Mouse (Mus musculus): ENCODE data around the gene Prkaa1.

Prkaa1 gene

DNA sequence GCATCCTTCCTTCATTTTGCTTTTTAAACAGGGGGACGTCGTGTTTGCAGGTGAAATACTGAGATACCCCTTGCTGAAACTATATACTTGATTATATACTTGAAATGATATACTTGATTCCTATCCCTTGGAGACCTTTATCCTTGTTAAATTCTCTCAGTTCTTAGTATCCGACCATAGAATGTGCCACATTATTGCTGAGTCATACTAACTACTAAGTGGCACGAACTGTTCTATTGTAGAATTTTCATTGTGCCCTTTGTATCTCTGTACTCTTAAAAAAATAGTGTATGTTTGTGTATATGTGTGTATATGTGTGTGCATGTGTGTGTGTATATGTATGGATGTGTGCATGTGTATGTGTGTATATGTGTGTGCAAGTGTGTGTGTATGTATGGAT is 12.7 kb downstream of the Prkaa1 start:
- in situ Hi-C loops (cut with MboI, MseI) = no loop called here

DNA sequence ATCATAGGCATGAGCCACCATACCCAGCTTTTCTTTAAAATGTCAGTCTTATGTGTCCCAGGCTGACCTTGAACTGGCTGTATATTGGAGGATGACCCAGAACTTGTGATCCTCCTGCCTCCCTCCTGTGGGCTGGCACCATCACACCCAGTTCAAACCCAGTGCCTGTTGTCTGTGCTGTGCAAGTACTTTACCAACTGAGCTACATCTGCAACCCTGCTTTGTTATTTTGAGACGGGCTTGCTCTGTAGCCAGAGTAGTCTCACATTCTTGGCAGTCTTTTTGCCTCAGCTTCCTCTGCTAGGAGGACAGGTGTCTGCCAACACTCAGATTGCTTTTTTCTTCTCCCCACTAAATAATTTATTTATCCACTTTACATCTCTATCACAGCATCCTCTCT is 13.7 kb downstream of the Prkaa1 start:
- in situ Hi-C loops (cut with MboI, MseI) = no loop called here

DNA sequence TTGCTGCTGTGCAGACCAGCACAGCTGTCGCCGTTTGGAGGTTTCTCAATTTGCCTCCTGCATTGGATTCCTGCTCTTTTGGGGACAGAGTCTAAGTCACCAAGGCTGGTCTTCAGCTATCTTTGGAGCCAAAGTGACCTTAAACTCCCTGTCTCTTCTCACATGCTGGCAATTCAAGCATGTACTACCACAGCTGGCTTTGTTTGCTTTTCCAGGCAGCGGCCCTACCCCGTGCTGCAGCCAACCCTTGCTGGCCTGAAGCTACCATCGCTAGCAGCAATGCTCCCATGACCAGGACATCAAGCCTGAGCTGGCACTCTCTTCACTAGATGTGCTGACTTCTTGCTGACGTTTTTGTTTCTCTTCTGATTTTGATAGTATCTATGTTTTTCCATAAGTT is 15.2 kb downstream of the Prkaa1 start:
- in situ Hi-C loops (cut with MboI, MseI) = no loop called here

DNA sequence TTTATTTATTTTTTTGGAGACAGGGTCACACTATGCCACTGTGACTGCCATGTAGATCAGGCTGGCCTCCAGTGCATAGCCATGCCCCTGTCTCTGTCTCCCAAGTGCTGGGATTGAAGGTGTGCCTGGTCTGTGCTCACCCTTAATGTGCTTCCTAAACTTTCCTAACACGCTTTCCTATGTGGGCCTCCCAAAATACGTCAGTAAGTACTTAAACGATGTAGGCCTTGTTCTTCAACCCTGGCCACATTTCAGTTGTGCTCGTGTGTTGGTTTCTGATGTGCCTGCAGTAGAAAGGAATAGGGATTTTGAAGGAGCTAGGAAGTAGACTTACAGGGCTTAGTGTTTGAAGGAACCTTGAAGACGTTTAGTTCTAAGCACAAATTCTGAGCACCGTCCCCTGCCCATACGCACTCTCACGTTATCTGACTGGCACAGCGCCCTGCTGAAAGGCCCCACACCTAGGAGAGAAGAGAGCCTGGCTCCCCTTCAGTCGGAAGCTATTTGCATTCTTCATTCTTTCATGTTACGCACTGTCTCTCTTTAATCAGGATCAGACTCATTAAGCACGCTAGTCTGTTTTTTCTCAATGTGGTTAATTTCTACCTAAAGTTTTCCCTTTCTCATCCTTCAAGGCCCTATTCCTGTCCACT is 21.6 kb downstream of the Prkaa1 start:
- in situ Hi-C loops (cut with MboI, MseI) = no loop called here

DNA sequence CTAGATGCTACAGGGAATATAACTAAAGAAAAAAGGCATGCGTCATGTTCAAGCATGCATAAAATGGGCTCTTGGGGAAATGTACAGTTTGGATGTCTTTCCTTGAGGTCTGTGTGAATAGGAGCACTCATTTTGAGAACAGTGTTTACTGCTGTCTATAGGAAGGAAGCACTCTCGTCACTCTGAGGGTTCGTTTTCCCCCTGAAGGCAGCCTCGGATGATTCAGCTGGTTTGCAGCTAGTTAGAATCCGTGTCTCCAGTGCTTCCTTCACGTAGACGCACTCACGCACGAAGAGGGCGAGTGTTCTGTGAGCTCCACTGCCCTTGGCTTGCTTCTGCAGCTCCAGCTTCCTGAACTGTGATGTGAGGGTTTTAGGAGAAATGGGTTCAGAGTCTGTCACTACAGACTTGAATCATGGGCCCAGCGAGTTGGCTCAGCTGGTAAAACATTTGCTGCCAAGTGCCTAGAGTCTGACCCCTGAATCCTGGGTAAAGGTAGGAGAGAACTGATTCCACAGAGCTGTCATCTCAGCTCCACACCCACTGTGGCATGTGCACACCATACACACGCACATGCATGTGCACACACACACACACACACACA is 29.7 kb downstream of the Prkaa1 start:
- in situ Hi-C loops (cut with MboI, MseI) = no loop called here

DNA sequence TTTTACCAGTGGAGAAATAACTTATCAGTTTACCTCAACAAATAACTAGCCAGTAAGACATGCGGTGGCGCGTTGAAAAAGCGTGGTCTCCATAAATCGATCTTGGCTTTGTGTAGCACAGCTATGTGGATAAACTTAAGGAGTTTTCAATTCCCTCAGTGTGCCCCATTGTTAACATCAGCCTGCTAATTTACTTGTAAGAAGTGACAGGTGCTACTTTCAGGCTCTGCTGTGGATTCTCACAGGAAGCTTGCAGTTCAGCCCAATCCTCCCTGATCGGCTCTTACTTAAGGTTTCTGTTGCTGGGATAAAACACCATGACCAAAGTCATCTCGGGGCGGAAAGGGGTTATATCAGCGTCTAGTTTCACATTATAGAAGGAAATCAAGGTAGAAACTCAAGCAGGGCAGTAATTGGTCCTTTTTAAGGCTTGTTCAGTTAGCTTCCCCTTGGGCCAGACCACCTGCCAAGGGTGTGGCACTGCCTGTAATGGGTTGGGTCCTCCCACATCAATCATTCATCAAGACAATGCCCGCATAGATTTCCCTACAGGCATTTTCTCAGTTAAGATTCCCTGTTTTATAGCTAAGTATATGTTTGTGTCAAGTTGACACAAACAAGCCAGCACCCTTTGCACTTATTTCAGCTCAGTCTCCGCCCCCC is 41.1 kb downstream of the Prkaa1 start:
- in situ Hi-C loops (cut with MboI, MseI) = loop anchor here (5.0 to 25.0 kb wide), 2 partner anchors 37 to 1028 kb away; no protein-coding TSS in a partner anchor

DNA sequence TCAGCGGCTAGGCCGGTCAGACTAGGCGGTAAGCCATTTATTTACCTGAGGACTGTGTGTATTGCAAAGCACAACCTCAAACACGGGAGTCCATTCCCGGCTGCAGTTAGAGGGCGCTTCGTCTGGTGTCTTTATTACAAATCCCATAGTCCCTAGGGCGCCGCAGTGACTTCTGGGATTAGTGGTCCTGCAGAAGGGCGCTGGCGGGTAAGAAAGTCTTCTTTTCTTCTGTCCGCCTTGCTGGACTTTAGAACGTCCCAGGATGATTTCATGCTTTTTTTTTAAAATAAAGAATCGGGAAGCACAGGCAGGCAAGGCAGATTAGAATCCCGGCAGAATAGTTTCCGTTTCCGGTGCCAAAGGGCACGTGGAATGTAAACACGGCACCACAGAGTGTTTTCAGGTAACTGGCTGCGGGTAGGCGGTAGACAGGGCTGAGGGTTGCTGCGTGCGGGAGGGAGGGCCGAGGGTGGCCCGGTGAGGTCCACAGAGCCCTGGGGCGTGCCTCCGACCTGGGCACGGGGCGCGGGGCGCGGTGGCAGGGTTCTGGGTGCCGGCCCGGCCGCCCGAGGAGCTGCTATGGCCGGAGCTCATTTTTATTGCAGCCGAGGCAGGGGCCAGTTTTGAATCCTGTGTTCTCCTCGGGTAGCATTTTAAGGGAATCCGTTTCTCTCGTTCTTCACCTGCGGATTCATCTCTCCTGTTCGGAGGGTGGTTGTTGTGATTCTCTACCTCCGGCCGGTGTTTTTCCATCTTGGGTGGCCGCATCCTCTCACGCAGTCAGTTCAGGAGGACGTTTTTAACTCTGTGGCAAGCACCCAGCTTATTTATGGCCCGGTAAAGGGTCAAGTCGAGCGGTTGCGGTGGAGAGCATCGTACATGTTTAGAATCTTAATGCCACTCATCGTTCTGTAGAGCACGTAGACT is 42.0 kb downstream of the Prkaa1 start, which contains the start of gene Ttc33:
Gene Ttc33 (plus strand): TSS at position 160 of the 927 bp plus-strand sequence.
- in situ Hi-C loops (cut with MboI, MseI) = loop anchor here (25.0 kb wide), 1 partner anchor 1027 kb away; no protein-coding TSS in a partner anchor

DNA sequence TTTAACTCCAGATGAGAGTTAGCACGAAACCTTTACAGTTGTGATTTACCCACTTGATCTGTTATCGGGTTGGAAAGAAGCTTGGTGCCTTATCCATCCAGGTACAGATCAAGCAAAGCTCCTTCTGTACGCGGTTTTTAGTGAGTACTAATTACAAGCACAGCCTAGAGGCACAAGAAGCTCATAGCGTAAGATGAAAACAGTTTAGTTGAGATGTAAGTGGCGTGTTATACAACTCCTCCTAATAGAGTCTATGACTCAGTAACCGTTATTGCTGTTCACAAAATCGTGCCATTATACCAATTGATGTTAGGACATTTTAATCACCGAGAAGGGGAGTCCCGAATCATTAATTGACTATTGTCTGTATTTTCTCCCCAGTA is 42.6 kb downstream of the Prkaa1 start:
- in situ Hi-C loops (cut with MboI, MseI) = loop anchor here (25.0 kb wide), 1 partner anchor 1026 kb away; no protein-coding TSS in a partner anchor

DNA sequence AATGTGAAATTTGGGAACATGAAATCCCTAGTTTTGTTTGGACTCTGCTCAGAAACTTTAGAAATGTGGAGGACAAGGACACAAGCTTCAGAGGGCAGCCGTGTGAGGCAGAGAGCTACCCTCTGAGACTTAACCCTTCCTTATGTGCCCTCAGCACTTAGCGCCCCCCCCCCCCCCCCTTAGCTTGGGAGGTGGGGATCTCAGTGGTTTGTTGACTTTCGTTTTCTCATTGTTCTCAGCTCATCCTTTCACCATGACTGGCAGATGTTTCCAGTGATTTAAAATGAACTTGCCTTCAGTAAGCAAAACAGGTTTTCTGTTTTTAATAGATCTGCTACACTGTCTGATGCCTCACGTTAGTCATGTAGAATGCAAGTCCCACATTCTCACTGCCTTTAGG is 43.5 kb downstream of the Prkaa1 start:
- in situ Hi-C loops (cut with MboI, MseI) = loop anchor here (25.0 kb wide), 1 partner anchor 1025 kb away; no protein-coding TSS in a partner anchor

DNA sequence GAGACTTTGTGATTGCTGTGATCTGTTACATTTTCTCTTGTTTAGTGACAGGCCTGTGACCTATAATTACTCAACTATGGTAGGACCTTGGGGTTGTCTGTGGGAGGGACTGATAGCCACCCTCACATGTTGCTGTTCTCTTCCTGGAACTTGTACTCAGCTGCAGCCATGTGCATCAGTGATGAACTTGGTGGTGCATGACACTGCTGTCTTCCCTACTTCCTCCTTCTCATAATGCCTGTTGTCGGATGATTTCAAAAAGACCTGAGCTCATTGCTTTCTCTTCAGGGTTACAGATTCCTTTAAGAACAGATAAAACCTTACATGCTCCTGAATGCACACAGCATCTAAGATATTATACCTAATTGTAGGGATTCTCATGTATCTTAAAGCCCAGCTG is 44.4 kb downstream of the Prkaa1 start:
- in situ Hi-C loops (cut with MboI, MseI) = loop anchor here (25.0 kb wide), 1 partner anchor 1024 kb away; no protein-coding TSS in a partner anchor

DNA sequence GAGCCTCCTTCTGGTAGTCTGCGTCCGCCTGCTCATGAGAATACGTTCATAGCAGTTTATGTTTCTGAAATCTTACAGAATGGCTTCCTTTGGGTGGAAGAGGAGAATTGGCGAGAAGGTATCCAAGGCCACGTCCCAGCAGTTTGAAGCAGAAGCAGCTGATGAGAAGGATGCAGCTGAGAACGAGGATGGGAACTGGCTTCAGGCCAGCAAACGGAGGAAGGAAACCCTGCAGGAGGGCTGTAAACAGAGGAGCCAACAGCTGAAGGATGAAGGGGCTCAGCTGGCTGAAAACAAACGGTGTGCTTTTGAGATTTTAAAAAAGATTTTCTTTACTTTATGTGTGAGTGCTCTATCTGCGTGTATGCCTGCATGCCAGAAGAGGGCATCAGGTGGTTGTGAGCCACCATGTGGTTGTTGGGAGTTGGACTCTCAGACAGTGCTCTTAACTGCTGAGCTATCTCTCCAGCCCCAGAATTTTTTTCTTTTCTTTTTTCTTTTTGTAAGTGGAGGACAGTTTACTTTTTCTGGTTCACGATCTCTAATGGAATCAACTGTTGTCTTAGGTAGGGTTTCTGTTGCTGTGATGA is 45.9 kb downstream of the Prkaa1 start:
- in situ Hi-C loops (cut with MboI, MseI) = loop anchor here (25.0 kb wide), 1 partner anchor 1023 kb away; no protein-coding TSS in a partner anchor

DNA sequence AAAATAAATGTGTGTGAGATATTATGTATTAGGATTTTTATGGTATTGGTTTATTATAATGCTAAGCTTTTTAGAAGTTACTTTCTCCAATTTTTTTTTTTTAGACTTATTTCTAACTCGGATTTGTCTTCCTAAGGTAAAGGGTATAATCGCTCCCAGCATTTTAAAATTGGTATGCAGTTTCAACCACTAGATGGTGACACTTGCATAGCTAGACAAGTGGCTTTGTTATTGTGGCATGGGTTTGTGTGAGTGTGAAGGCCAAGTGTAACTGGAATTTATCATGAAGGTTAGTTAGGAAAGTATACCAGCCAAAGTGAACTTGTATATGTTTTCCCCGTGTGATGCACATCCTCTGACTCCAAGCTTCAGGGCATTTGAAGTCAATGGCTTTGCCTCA is 50.2 kb downstream of the Prkaa1 start:
- in situ Hi-C loops (cut with MboI, MseI) = loop anchor here (25.0 kb wide), 1 partner anchor 1018 kb away; no protein-coding TSS in a partner anchor

DNA sequence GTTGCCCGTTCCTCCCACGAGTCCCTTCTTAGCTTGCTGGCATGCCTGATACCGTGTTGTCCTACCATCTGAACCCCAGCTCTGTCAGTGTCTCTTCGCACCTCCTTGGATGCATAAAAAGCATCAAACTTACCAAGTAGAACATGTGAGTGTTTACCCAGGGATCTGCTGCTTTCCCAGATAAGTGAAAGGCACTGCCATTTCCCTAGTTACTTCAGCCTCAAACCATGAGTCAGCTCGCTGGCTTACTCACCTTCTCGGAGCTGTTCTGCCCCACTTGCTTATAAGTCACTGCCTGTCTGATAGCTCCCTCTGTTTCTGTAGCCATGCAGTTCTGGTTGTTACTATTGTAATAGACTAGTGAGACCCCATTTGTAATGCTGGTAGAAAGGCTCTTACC is 50.8 kb downstream of the Prkaa1 start:
- in situ Hi-C loops (cut with MboI, MseI) = loop anchor here (25.0 kb wide), 1 partner anchor 1018 kb away; no protein-coding TSS in a partner anchor

DNA sequence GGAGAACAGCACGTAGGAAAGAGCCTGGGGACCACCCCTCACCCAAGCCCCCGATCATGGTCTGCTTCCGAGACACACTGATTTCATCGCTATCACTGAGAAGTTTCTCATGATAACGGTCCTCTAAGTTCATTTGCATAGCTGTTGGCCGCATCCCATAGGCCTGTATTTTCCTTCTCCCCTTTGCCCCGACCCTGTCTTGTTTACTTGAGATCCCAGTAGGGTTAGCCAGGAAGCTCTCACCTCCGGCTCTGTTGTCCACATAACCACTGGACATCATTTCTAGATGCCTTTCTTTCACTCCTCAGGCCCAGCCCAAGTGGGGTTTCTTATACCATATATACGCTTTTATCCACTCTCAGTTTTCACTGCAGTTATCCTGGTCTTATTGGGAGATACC is 51.3 kb downstream of the Prkaa1 start:
- in situ Hi-C loops (cut with MboI, MseI) = loop anchor here (25.0 kb wide), 1 partner anchor 1017 kb away; no protein-coding TSS in a partner anchor

DNA sequence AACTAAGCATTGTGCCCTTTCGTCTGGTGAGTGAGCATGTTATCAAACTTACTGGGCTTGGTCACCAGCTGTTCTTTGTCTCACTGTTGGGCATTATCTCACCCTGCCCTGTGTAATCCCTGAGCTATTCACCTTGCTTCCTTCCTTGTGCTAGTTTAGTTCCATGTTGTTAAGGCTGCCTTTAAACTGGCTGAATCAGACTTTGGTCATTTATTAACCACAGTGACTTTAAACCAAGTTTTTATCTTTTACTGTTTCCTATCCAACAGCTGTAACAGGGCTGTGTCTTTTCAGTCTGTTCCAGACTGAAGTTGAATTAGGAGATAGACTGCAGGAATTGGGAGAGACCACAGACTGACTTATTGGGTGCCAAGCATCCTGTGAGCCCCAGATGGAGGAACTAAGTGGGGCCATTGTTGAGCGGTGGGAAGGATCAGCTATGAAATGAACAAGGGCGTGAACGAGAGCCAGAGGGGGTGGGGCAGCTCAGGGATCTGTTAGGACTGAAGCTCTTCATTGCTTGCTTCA is 52.4 kb downstream of the Prkaa1 start:
- in situ Hi-C loops (cut with MboI, MseI) = loop anchor here (25.0 kb wide), 1 partner anchor 1016 kb away; no protein-coding TSS in a partner anchor

DNA sequence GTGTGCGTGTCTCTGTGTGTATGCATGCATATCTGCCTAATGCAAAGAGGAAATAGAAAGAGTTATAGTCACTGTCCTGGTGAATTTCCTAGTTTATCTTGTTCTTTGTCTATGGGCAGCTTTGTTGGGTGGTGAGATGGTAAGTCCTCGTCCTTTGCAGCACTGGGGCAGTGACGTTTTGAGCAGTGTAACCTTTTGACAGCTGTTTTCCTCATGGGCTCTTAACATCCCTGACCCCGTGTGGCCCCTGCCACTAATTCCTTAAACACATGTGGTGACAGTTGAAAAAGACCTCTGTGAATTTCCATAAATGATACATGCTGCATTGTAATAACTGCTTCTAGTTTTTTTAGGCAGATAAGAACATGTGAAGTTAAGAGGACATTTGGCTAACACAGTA is 53.0 kb downstream of the Prkaa1 start:
- in situ Hi-C loops (cut with MboI, MseI) = loop anchor here (25.0 kb wide), 1 partner anchor 1016 kb away; no protein-coding TSS in a partner anchor

DNA sequence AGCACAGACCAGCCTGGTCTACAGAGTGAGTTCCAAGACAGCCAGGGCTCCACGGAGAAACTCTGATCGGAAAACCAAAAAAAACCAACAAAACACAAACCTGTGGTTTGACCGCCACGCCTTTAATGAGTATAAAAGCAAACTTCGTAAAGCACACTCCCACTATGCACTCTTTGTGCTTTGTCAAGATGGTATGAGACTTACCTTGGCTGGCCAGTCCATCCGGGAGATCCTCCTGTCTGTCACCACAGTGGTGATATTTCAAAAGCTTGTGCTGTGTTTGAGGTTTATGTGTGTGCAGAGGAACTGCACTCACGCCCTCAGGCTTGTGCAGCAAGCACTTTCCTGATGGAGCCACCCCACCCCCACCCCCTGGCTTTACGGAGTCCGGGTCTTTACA is 61.6 kb downstream of the Prkaa1 start:
- in situ Hi-C loops (cut with MboI, MseI) = no loop called here

DNA sequence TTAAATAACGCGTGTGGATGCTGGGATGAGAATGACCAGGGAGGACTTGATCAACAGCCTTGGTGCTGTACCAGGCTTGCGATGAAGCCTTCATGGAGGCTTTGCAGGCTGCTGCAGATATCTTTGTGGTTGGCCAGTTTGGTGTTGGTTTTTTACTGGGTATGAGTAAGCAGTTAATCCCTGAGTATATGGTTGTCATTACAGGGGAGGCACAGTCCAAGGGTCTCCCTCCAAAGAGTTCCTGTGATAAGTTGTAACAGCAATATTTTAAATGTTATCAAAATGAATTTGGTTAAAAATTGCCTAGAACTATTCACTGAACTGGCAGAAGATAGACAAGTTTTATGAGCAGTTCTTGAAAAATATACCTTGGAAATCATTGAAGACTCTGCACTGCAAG is 65.5 kb downstream of the Prkaa1 start:
- in situ Hi-C loops (cut with MboI, MseI) = no loop called here

DNA sequence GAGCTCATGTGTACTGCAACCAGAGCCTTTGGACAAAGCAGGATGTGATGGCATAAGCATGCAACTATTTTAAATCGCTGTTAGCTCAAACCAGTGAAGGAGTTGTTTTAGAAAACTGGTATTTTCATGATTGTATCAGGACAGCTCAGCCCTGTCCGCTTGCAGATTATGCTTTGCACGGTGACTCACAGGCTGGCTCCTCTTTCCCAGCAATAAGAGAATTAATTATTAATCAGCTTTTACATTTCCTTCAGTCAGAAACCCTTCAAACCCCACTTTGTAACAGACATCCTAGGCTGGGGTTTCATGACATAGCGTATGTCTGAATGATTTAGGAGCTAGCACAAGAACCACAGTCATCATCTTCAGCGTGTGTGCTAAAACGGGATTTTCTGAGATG is 76.8 kb downstream of the Prkaa1 start:
- in situ Hi-C loops (cut with MboI, MseI) = no loop called here

DNA sequence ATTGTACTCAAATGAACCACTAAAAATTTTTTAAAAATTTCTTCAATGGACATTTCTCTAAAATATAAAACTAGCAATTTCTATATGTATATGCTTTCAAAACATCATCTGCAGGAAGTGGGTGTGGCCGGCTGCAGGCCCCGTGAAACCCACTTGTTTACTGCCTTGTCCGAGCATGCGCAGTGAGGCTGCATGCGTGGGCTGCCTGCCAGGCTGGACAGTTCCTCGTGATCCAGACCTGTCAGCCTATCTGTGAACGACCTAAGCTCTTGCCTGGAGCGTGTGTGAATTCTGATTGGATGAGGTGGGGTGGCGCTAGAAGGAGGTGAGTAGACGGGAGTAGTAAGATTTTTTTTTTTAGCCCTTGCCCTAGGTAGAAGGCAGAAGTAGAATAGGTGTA is 87.1 kb downstream of the Prkaa1 start:
- in situ Hi-C loops (cut with MboI, MseI) = loop anchor here (5.0 to 10.0 kb wide), 2 partner anchors 682 to 844 kb away; no protein-coding TSS in a partner anchor

All from T-helper 2 cell (primary cell).